Mouse (Mus musculus): Measurements from ENCODE around the gene Cwc27.
A peak's percentile ranks its signal among the peaks of the same experiment; 100 is the strongest.

Gene Cwc27

DNA sequence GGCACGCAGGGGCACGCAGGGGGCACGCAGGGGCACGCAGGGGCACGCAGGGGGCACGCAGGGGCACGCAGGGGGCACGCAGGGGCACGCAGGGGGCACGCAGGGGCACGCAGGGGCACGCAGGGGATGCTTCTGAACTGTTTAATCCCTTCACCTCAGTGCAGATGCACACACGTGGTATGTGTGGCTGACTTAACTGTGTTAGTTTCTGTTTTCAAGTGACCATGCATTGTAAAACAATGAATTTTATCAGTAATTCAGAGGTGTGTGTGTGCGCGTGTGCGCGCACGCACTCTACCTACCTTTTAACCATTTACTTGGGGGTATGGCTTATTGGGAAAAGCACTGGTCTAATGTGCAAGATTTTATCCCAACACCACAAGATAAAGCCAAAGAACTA lies 208.4 kb downstream of the Cwc27 start:
- no peak for DNase-seq

DNA sequence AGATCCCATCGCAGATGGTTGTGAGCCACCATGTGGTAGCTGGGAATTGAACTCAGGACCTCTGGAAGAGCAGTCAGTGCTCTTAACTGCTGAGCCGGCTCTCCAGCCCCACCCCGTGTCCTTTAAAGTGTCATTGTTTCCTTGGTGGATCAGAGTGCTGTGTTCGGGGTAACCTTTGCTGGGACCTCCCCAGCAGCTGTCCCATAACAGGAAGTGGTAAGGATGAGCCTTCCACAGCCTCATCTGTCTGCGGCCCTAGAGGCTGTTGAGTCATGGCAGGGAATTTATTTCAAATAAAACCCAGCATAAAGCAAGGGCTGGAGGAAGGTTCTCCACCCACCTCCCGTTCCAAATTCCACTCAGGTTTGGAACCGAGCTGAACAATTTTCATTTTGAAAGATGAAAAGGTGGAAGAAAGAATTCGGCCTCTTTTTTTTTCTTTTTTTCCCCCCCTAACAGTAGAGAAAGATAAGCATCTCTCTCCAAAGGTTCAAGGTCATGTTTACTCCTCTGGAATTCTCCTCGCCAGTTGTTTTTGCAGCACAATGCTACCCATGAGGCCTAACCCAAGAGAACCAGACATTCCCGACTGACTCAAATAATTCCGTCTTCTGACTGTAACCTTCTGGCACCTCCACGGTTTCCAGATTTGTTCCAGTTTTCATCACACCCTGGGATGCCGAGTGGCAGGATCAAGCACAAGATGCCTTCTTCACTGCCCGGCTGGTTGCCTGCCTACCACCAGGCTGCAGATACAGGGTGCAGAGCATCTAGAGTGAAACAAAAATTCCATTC lies 210.0 kb downstream of the Cwc27 start:
- no peak for DNase-seq

DNA sequence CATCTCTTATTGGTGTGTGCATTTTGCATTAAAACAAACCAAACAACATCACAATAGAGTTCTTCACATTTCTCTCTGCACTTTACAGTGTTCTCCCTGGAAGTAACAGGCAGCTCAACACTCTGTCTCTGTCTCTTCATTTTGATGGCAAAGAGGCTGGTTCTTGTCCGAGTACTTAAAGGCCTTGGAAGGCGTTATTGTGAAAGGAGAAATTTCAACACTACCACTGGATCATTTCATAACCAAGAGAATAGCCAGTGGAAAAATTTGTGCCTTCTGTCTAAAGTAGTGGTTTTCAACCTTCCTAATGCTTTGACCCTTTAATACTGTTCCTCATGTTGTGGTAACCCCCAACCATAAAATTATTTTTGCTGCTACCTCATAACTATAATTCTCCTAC lies 211.8 kb downstream of the Cwc27 start:
- no peak for DNase-seq

DNA sequence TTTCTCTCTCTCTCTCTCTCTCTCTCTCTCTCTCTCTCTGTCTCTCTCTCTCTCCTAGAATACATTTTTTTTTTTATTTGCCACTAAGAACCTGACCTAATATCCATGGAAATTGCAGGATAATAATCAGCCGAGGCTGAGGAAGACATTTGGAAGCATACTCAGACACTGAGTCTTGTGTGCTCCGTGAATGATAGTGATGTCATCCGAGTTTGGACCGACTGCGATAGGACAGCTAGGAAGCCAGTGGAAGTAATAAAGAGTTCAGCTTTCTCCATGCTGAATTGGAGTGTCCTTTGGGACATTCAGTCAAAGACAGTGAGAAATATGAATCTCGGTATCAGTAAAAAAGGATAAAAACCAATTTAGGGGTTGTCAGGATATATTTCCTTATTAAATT lies 214.7 kb downstream of the Cwc27 start:
- no peak for DNase-seq

DNA sequence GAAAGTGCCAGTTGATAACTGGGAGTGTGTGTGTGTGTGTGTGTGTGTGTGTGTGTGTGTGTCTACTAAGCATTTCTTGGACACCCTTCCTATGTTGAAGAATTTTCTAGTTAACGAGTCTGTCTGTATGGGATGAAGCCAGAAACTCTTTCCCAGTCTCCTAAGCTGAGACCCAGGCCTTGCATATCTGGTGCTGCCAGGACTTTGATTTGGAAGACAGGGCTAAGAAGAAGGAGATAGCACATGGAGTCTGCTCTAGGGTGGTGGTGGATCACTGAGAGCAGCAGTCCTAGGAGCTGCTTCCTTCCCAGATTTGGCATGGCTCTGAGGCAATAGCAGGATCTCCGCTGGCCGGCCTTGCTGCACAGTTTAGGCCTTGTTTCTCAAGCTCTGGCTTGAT lies 215.2 kb downstream of the Cwc27 start:
- no peak for DNase-seq

DNA sequence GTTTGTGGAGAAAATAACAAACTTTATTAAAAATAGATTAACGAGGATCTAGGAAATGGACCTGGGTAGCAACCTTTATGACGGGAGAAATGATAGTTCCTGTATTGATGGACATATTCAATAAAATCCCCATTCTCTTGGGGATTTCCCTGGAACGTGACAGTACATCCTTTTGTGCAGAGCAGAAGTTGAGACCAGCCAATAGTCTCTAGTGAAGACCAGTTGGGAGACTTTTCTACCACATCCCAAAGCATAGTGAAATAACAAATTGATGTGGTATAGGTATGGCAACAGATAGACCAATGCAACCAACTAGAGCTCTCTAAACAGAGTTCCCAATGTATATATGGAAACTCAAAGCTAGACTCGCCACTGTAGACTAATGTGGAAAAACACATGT lies 220.7 kb downstream of the Cwc27 start:
- no peak for DNase-seq

DNA sequence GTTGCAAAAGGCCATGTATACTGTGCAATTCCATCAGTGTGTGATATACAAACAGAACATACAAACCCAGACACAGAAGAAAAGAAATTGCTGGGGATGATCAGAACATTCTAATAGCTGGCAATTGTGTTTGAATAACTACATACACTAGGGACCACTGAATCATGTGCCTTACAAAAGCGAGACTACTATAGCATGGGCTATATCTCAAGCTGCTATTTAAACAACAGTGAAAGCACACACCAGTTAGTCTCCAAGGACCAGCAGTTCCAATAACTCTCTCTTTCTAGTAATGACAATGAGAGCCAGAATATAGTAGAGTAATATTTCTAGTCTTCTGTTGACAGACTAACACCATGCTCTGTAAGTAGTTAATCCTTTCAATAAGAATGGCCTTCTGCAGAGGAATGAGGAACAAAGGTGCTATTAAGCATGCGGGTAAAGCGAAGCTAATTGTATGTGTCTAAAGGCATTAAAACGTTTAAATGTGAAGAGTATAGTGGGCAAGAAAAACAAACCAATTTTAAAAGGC lies 222.1 kb downstream of the Cwc27 start:
- DNase-seq = no peak

DNA sequence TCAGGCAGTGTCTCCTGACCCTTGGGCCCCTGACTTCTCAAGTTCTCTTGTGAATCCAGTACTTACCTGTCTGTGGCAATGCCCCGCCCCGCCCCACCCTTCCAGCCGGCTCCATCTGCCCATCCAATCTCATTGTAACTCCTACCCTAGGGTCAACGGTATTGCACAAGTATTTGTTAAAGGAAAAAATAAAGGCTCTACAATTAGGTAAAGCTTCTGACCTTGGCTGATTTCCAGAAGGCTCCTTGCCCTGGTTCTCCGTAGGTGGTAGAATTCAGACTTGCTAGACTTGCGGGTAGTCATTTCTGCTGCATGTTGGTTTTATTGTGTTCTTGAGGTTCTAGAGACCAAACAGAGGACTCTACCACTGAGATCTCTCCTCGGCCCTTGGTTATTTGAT lies 226.0 kb downstream of the Cwc27 start:
- no peak for DNase-seq

DNA sequence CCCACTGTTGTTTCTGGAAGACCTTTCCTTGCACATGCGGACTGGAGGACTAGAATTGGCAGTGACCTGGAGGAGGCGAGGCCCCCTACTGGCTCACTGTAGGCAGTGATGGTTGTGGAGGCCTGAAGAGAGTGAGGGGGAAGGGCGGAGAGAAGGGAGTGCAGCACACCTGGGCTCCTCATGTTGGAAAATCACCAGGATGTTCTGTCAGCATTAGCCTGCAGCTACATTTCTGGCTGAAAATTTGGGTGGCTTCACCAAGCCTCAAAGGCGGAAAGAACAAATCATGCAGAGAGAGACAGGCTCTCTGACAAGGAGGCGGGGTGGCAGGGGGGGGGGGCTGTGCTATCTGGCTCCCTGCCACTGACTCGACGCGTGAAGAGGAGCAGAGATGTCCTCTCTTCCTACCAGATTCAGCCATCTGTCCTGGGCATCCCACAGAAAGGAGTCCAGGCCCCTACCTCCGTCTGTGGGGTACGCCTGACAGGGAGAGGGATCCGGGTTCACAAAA lies 226.8 kb downstream of the Cwc27 start:
- peak; percentile 14 to 23 for DNase-seq

DNA sequence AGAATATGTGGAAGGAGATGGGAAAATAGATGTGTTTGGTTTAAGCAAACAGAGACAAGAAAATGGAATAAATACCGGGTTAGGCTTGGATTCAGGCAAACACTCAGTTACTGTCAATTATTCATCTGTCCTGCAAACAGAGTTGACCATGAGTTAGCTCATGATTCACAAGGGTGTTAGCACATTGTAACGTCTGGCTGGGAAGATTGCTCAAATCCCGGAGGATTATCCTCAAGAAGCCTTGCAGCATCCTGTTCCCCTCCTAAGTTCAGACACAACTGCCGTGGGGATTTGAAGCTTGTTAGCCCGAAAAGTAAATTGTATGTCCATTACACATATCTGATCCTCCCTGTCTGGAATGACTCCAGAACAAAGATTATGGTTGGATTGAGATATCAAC lies 228.6 kb downstream of the Cwc27 start:
- DNase-seq = no peak

All from cerebellum, postnatal 25 days (tissue).